Mouse (Mus musculus) layer of hippocampus, postnatal 25 days (tissue): Measurements from ENCODE around the gene Mxd4. TPM values are rescaled to one million over a fixed set of nuclear protein-coding genes. Genes with fewer than 3 reads are reported as not detected.
A peak's percentile ranks its signal among the peaks of the same experiment; 100 is the strongest.

Source experiments
- DNase-seq, 2 experiments: peaks; one replicate each; pipeline ENCODE4 v3.0.0; 2022; ENCODE audit warnings: mixed read lengths in 2 of 2, low spot score in 1 of 2; ENCODE audit errors: extremely low spot score in 1 of 2
- total RNA-seq, 2 experiments: library from RNA; stranded (reverse); gene quantifications; 2 replicates each; pipeline ENCODE4 v1.2.3; 2021

Gene Mxd4
- 10 to 100 TPM; 84.6 to 93.3 TPM for total RNA-seq

DNA sequence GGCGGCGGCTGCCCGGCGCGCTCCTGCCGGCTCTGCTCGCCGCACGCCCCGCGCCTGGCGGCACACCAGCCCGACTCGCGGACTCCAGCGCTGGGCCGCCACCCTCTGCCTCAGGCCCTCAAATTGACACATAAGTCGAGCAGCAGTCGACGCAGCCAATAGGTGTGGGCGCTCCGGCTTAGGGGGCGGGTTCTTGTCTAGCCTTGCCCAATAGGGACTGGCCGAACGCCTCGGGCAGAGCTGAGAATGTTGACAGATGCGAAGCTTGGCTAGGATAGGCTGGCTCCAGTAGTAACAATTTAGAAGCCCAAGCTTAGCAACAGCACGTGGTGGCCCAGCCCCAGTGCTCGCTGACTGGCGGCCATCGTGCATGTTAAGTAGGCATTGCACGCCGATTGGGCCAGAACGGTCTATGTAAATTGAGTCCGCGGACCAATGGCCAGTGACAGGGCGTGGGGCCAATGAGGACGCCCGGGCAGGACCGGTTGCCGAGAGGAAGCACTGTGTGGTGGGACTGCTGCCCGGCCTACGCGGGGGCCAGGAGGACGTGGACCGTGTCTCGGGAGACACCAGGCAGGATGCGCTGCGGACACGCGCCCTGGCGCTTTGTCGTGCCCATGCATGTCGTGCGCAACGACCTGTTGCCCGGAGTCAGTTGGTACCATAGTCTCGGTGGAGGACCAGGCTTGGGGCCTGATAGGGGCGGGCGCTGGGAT lies at the start of gene Mxd4:
Gene Mxd4, minus strand, starts transcription at position 120 of the 716 bp plus-strand sequence.
- peak; percentile 93 to 95 for DNase-seq

DNA sequence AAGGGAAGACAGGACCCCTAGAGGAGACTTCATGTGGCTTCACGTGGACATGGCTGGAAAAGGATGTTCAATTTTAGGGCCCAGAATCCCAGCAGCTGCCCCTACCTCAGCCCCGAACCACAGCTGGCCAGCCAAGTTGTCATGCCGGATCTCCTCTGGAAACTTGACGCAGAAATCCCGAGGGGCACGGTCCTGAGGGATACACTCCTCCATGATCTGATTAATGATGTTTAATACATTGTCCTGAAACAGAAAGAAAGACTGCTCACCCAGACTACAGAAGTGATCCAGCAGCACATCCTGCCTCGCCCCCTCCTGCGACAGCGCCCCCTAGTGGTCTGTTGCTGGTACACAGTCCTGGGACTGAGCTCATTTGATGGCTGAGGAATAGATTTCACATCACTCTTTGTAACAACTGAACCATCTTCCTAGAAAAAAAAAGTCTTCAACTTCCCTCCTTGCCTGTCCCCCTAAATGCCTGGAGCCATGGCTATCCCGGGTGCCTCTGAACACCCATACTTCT lies 48.4 kb upstream of the Mxd4 start:
- peak in 1 of 2 experiments; percentile 51 for DNase-seq

DNA sequence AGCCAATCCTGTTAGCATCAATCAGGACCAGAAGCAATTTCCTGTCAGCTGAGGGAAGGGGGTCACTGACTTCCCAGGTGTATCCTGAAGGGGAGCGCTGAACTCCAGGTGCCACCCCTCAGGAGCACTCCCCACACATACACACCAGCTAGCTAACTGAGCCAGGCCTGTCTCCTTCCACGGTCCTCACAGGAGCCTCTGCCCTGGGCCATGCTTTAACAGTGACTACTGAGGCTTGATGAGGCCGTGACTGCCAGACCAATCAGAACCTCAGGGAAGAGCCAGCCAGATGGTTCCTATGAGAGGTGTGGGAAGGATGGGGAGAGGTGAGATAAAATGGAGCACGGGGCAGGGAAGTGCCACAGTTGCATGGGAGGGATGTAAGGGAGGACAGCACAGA lies 47.5 kb upstream of the Mxd4 start:
- no peak for DNase-seq

DNA sequence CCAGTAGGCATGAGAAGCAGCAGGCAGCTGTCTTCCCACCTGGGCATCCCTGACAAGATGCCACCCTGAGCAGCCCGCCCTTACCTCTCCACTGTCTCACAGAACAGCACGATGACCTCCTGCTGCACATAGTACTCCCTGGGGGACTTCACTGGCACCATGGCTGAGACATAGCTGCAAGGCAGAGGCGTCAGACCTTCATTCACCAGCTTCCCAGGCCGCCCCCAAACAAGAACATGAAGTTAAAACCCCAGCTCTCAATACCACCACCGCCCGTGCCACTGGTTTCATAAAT lies 45.6 kb upstream of the Mxd4 start:
- DNase-seq: no peak

DNA sequence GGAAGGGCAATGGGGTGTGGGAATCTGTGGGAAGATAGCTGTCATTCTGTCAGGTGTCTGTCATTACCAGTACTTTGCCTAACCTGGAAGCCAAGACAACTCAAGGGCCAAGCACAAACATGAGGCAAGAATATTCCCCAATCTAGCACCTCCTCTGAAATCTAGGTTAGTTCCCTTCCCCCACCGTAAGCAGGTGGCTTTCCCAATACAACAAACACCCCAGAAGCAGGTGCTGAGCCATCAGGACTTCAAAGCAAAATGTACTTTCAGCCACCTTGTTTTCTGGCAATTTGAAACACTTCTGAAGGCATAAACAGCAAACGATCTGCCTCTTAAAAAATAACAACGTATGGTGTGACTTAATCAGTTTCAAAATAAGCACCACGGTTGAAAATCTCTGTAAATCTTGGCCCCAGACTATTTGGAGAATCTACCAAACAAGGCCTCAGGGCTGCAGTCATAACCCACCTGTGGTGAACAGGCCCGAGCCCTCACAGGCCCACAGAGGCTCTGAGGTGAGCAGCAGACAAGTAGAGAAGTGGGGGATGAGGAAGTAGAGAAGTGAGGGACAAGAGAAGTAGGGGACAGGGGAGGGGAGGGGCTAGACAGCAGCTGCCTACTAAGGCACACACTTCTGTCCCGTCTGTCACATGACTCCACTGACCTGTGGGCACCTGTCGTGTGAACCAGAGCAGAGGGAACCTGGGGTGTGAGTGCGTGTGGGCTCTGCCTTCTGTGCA lies 45.1 kb upstream of the Mxd4 start:
- no peak for DNase-seq

DNA sequence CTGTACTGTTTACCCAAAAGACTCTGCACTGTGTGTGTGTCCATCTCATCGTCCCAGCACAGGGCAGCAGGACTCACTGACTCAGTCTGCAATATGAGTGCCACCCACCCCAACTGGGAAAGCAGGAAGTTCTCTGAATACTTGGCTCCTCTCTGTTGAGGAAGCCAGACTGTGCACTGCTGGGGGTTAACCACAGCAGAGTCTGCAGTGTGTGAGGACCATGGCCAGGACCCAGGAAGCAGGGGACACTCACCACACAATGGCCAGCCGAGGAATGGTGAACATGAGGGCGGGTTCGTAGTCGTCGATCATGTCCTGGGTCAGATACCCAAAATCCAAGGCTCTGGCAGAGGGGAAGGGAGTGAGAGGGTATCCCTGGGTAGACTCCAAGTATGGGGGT lies 44.4 kb upstream of the Mxd4 start:
- DNase-seq: no peak

DNA sequence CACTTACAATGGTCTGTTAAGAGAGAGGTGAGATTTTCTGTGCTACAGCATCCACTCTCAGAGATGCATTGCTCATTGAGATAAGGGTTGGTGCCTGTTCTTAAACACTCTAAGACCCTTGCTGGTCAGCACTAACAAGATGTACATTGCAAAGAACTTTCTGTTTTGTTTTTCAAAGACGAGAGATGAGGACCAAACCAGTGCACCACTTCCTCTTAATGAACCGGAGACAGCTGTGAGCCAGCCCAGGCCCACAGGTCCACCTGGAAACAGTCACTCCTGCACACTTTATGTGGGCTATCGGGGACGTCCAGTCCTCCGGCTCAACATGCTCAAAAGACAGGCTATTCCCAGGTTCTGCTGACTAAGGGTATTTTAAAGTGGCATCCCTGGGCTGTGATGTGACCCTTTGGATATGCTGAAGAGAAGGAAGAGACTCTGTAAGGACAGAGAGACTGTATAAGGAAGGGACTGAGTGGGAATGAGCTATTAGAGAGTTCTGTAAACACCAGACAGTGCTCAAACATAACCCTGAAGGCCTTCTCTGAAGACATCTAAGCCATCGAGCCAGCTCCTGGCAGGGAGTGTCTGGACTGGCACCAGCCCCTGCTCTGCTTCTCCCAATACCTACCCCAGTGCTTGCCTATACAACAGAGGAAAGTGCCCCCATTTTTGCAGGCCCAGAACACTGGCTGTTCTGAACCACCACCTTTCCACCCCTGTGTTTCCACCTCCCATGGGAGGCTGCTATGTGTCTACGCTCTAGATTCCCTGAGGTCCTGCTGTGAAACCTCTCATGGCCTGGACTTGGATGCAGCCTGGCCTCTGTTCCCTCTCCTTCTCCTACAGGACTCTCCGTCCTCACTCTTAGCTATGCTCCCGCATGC lies 43.3 kb upstream of the Mxd4 start:
- DNase-seq: no peak

DNA sequence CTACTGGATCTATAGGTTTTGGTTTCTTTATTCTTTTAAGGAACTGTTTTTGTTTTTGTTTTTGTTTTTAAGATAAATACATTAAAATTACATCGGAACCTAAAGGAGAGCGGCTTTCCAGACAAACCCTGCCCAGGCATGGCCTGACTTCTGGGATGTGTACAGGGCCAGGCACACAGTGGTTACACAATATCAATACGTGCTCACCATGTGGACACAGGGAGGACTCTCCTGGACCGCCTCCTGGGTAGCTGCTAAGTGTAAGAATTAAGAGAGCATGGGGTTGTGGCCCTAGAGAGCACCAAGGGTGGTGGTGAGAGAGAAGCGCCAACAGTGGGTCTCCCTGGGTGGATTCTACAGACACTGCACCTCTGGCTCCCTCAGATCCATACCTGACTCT lies 42.0 kb upstream of the Mxd4 start:
- no peak for DNase-seq

DNA sequence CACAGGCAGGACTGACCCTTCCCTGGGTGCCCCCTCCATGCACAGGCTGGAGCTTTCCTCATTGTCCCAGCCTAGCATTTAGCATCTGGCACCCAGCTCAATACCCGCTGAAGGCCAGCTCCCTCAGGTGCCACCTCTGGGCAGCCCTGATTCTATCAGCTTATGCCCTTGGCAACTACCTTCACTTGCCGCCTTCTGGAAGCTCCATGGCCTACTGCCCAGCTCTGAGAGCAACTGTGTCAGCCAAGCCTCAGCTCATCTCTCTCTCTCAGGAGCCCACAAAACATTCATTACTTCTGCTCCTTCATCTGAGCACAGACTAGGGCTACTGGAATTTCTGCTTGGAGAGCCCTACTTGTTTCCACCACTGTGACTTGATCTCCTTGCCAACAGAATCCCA lies 38.0 kb upstream of the Mxd4 start:
- no peak for DNase-seq

DNA sequence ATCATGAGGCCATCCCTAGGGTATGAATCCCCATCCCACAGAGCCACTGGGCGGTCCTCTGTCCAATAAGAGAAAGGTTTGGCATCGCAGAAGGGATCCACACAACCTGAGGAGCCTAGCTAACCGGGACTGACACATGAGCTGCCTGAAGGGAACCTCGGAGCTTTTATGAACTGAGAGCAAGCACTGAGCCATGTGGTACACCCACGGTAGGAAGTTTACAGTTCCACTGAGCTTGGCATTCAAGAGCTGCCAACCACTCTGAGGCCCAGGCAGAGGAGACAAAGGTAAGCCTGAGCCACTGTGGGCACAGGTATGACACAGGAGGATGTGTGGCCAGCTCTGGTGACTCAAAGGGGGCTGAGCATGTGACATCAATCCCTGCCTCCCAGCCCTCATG lies 37.0 kb upstream of the Mxd4 start:
- no peak for DNase-seq

DNA sequence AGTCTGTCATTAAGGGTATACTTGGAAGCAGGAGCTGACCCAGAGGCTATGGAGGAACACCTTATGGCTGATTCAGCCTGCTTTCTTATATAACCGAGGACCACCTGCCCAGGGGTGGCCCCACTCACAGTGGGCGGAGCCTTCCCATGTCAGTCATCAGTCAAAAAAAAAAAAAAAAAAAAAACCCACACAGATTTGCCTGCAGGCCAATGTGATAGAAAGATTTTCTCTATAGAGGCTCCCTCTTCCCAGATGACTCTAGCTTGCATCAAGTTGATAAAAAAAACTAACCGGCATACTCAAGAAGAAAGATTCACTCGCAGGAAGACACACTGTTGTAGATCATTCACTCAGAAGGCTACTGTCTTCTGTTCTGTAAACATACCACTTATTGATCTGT lies 32.5 kb upstream of the Mxd4 start:
- DNase-seq: no peak

DNA sequence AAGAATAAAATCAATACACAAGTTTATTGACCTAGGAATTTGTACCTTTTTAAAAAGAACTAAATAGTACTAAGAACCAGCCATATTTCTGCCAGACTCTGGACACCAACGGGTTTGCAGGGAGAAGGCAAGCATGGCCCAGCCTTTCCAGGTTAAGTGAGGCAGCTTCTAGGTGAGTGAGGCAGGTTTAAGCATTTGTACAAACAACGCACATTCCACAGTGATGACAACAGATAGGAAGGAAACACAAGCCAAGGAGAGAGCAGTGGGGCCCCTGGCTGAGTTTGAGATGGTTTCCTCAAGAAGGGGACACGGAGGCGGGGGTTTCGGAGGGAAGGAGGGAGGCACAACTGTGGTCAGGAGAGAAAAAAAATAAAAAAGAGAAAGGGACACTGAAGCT lies 31.2 kb upstream of the Mxd4 start:
- no peak for DNase-seq

DNA sequence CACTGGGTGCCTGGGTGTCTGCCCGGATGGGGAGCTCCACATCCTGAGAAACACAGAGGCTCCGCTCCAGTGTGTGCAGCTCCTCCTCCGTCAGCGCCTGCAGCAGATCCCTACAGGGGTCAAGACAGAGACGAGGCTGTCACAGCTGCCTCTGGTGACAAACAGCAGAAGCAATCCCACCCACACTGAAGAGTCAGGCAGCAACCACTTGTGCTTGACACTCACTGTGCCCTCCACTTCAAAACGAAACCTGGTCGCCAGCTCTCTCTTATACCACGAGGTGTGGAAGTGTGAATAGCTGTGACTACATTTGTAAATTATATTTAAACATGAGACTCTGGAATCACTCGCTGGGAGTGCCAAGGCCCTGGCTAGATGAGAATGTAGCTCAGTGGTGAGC lies 30.2 kb upstream of the Mxd4 start:
- DNase-seq: no peak

DNA sequence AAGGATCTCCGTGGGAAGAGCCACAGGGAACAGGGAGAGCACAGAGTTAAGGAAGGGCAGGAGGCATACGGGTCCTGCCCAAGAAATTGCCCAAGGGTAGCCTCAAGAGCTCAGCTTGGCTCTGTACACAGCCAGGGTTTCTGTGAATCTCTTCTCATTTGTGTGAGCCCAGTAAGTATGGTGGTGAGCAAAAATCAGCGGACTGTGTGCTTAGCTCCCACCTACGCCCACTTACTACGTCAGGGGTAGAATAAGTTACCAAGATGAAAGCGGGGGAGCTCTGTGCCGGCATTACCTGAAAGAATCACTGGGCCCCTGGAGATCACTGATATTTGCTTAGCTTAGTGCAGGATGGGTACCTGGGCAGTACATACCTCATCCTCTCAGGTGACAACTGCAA lies 28.5 kb upstream of the Mxd4 start:
- DNase-seq: no peak

DNA sequence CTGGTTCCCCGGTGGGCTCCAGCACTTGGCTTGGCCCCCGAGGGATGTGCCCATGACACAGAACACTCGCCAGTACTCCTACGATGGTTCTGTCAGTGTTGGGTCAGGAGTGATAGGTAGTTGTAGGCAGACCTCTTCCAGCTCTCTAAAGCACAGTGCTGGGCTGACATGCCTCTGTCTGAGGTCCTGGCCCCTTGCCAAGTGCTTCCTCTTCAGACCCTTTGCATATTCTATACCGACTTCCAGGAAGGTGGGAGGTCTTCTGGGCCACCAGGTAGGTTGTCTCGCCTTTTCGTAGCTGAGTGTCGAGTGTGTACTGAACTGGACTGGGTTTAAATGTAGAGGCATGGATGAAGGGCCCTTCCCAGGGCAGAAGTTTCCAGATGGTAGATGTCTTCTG lies 26.1 kb upstream of the Mxd4 start:
- no peak for DNase-seq

DNA sequence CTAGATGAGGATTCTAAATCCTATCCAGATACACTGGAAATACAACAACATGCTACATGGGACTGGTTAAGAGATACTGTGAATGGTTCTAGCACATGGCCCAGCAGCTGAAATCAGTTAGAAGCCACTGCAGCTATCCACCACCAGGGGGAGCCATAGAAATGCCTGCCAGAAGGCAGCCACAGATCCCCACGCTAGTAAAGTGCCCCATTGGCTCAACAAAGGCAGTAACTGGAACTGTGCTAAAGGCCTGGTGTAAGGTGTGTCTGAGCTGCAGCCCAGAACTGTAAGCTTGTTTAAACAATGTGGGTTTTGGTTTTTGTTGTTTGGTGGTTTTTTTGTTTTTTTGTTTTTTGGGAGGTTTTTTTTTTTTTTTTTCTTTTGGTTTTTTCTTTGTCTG lies 22.8 kb upstream of the Mxd4 start:
- peak; percentile 47 to 76 for DNase-seq

DNA sequence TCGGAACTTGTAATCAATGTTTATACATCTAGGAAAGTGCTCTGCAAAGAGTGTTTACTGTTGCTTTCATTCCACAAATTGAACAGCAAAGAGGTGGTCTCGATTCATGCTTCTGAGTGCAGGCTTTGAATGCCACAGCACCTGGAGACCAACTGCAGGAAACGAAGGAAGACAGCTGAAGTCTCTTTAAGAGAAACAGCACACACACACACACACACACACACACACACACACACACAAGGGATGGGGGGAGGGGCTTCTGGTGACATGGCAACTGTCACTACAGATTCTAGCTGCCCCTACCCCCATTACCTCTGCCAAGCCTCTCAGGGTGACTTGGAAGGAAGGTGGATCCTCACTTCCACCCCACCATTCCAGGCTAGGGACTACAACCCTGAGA lies 20.0 kb upstream of the Mxd4 start:
- DNase-seq: no peak

DNA sequence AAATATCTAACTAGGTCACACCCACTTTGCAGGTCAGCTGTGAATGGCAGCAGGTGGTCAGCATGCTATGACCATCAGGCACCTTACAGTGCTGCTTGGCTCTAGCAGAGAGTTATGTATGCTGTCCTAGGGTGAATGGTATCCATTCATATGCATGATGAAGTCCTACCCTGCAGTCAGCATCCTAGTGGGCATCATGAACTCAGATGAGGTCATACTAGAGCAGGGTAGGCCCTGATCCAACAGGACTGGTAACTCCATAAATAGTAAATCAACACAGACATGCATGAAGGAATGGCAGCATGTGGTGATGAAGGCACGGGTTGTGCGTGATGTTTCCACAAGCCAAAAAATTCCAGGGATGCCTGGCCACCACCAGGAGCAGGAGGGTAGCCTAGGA lies 18.3 kb upstream of the Mxd4 start:
- DNase-seq: no peak

DNA sequence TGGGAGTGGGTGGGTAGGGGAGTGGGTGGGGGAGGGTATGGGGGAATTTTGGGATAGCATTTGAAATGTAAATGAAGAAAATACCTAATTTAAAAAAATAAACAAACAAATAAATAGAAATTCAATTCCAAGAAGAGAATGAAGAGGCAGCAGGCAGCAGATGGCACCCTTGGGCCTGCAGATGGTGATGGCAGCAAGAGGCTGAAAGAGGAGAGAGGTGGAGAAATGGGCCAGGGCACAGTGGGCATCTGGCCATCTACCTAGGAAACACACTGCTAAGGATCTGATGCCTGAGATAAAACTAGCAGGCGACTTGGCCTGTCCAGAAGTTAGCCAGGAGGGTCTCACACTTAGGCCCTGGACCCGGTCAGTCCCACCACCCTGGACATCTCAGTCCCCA lies 17.4 kb upstream of the Mxd4 start:
- DNase-seq: no peak

DNA sequence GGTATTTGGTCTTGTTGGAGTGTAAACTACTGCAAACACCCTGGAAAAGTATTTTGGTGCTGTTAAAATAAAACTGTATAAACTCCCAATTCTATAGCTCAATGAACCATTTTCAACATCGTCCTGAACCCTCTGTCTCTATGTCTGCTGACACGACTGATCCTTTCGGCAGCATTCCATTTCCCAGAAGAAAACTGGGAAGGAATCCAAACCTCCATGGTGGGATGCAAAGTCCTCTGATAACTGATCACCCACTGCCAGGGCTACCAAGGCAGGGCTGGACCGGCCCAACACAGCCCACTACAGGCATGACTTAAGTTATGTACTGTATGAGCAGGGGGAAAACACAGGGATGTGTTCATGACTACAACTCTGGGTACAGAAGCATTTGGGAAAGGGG lies 14.5 kb upstream of the Mxd4 start:
- no peak for DNase-seq

DNA sequence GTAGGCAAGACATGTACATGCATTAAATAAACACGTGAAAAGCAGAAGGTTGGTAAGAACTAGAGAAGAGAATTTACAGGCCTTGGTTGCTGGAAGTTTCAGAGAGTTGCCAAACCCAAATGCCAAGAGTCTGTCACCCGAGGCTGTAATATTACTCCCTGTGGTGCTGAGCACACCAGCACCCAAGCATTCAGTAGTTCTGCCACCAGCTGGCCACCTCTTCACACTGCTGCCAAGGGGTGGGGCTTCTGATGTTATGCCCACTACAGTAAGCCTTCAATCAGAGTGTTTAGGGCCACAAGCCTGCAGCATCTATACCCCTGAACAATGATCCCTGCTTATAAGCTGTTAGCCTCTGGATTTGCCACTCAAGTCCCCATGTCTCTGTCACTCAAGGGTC lies 13.9 kb upstream of the Mxd4 start:
- no peak for DNase-seq
